Mouse (Mus musculus) midbrain, embryonic 13.5 days (tissue): Measurements from ENCODE around the gene Skil. TPM values are rescaled to one million over a fixed set of nuclear protein-coding genes. Genes with fewer than 3 reads are reported as not detected.
"Not testable (repeated sequence)": the region's sequence is repeated elsewhere in the genome, so short reads cannot be mapped to it uniquely, and the experiment has no call there.

Experiments used
- ATAC-seq: fragments of 200-750 bp; cut with Nextera tagmentation; 2 replicates; pipeline ENCODE4 v1.8.0; 2017; ENCODE audit warnings: mild to moderate bottlenecking, moderate TSS enrichment, moderate library complexity
- H3K27ac ChIP-seq: fragments of 300-500 bp; sonication (generic); 2 replicates; pipeline ENCODE4 v1.5.1; 2015; ENCODE audit warnings: inconsistent platforms, mild to moderate bottlenecking, moderate library complexity
- H3K27me3 ChIP-seq: fragments of 300-500 bp; sonication (generic); 2 replicates; pipeline ENCODE4 v1.6.1; 2015; ENCODE audit warnings: mild to moderate bottlenecking, inconsistent platforms
- H3K36me3 ChIP-seq: fragments of 300-500 bp; sonication (generic); 2 replicates; pipeline ENCODE4 v1.6.1; 2015; ENCODE audit warnings: mild to moderate bottlenecking, inconsistent platforms
- H3K4me1 ChIP-seq: fragments of 300-500 bp; sonication (generic); replicated peaks from 2 replicates; pipeline ENCODE4 v1.6.1; 2015; ENCODE audit warnings: inconsistent platforms
- H3K4me2 ChIP-seq: fragments of 300-500 bp; sonication (generic); replicated peaks from 2 replicates; pipeline ENCODE4 v1.6.1; 2015; ENCODE audit warnings: moderate library complexity, mild to moderate bottlenecking, inconsistent platforms
- H3K4me3 ChIP-seq: fragments of 300-500 bp; sonication (generic); replicated peaks from 2 replicates; pipeline ENCODE4 v1.5.1; 2015; ENCODE audit warnings: mild to moderate bottlenecking, inconsistent platforms
- H3K9ac ChIP-seq: fragments of 300-500 bp; sonication (generic); replicated peaks from 2 replicates; pipeline ENCODE4 v1.6.1; 2015; ENCODE audit warnings: mild to moderate bottlenecking, inconsistent platforms
- H3K9me3 ChIP-seq: fragments of 300-500 bp; sonication (generic); 2 replicates; pipeline ENCODE4 v1.6.1; 2016; ENCODE audit warnings: mild to moderate bottlenecking, inconsistent platforms
- whole genome bisulfite sequencing: fragments of 180-500 bp; shearing (Covaris S2); methylation state at CpG from one replicate; pipeline ENCODE4 v1.1.7; 2015; 5-methylcytosine and 5-hydroxymethylcytosine counted together
- polyA plus RNA-seq: library from polyadenylated mRNA; unstranded; fragments of >200 nt; fragmentation: Nextera tagmentation; extraction: Ambion mirVana; gene quantifications from 2 replicates; pipeline ENCODE4 v1.2.1, GENCODE M21; 2015

Skil gene
- polyA plus RNA-seq, 1 experiment from 2014 or later: 36.8 TPM

DNA sequence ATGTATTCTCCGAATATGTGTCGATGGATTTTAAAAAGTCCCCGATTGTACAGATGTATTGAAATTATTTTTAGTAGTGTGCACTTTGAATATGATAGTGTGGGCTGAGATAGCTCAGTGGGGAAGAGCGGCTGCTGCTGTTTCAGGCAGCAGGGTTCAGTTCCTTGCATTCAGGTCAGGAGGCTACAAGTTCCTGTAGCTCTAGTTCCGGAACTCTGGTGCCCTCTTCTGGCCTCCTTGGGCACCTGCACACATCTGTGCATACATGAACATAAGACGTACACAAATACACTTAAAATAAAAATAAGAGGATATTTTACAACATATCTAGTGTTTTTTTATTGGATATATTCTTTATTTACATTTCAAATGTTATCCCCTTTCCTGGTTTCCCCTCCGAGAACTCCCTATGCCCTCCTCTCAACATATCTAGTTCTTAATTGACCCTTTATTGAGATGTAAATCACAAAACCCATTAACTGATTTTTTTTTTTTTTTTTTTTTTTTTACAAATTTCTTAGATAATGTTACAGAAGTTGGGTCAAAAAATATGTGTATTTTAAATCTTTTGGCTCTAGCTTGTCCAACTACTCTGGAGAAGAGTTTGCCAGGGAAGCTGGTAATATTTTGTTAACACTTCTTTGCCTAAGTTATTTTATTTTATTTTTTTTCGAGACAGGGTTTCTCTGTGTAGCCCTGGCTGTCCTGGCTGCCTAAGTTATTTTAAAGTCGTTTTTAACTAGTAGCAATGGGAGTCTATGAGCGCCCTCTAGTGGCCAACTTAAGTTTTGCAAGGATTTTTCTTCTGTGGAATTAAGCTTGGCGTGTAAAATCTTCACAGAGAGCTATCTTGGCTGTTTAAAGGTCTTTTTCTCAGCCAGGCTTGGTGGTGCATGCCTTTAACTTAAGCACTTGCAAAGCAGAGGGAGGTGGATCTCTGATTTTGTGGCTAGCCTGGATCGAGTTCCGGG lies 43.9 kb downstream of the Skil start:
- Histone ChIP-seq H3K4me2 (no peak overlapping the region), H3K4me1 (no peaks in the 10 kb centered on the region), H3K4me3 (no peak overlapping the region), H3K36me3 (no peaks in the 10 kb centered on the region), H3K9ac (no peak overlapping the region), H3K27ac (no peak overlapping the region), H3K27me3 (no peaks in the 10 kb centered on the region), H3K9me3 (no peaks in the 10 kb centered on the region)
- ATAC-seq: no peak
- 59% methylated on average over 13 of the region's 13 CpGs for WGBS

DNA sequence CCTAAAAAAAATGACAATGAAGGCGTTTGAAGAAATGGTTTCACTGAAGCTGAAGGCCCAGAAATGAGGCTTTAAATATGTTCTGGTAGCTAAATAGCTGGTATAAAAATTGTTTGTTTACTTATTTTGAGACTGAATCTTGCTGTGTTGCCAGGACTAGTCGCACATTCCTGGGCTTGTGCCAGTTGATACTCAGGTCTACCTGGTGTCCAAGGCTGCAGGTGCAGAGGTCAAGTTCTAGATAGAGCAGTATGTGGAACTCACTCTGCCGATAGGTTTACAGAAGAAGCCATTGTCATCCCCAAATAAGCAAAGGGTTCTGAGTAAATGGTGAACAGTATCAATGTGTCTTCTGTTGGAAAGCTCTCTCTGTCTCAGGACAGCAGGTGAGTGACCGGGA lies 46.8 kb downstream of the Skil start:
- no peaks in the 10 kb centered on the region for H3K9me3 ChIP-seq

DNA sequence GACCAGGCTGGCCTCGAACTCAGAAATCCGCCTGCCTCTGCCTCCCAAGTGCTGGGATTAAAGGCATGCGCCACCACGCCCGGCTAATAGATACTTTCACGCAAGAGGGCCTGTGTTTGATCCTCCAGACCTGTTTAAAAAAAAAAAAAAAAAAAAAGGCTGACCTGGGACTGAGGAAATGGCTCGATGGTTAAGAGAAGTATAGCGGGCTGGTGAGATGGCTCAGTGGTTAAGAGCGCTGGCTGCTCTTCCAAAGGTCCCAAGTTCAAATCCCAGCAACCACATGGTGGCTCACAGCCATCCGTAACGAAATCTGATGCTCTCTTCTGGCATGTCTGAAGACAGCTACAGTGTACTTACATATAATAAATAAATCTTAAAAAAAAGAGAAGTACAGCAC lies 50.4 kb downstream of the Skil start:
- H3K9me3 ChIP-seq, H3K36me3 ChIP-seq, ATAC-seq, H3K4me3 ChIP-seq, H3K27ac ChIP-seq, H3K9ac ChIP-seq, H3K4me2 ChIP-seq: not testable (repeated sequence)
- Histone ChIP-seq H3K4me1 (peaks cover 14% of the 10 kb centered on the region), H3K27me3 (peaks cover 24% of the 10 kb centered on the region)
- WGBS: 86% methylated on average over 11 of the region's 11 CpGs

More for the DNA sequence above, 46.8 kb downstream of the Skil start:
- no peaks in the 10 kb centered on the region for H3K27me3 ChIP-seq
- no peak overlapping the region for H3K27ac ChIP-seq
- 0 out of 2 replicates have a peak, but pooled peaks cover 2% of the 10 kb centered on the region for H3K4me1 ChIP-seq
- H3K9ac ChIP-seq: no peak overlapping the region
- H3K4me3 ChIP-seq: no peak overlapping the region
- H3K36me3 ChIP-seq: no peaks in the 10 kb centered on the region
- ATAC-seq: no peak
- 91% methylated on average over 4 of the region's 4 CpGs for WGBS
- no peak overlapping the region for H3K4me2 ChIP-seq

DNA sequence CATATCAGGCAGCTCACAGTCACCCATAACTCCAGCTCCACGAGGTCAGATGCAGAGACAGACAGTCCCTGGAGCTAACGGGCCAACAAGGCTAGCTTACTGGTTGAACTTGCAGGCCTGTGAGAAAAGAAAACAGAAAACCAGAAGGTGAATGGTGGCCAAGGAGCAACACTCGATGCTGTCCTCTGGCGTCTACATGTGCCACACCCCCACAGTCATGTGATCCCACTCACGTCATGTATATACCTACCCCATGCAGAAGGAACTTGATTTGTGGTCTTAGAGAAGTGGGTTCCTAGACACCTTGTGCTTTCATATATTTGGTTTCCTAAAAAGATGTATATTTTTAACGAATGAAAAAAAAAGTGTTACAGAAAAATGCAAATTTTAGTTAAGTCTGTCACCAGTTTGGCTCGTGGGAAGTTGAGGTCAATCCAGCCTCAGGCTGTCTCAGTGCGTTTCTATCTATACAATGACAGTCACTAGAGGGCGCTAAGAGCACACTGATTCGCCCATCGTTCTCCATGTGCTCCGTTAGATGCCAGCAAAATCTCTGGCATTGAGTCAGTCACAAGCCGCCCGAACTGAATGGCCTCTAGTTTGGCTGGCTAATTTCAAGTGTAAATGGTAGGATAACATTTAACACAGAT lies 50.9 kb downstream of the Skil start:
- peak; percentile 83 for ATAC-seq
- Histone ChIP-seq H3K9me3 (no peaks in the 10 kb centered on the region), H3K36me3 (no peaks in the 10 kb centered on the region), H3K4me1 (peaks cover 14% of the 10 kb centered on the region), H3K4me2 (peak overlapping the region; percentile 23; the same call in 1 of the 2 replicates), H3K9ac (no peak overlapping the region), H3K4me3 (no peak overlapping the region), H3K27me3 (peaks cover 29% of the 10 kb centered on the region), H3K27ac (no peak overlapping the region)
- 16% methylated on average over 14 of the region's 14 CpGs for WGBS

DNA sequence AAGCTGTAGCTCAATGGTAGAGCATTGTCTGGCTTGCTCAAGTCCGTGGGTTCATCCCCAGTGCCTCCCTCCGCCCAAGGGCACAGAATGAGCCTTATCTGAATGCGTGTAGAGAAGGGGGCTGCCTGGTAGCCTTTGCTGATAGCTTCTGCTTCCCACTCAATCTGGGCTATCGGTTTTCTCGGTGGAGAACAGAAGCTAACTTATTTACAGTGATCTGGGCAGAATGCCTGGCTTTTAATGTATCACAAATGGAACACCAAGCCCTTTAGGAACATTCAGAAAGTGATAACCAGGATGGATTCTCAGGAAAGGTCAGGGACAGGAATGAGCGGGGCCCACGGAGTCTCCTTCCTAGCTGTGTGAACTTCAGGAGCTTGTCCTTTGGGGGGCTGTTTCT lies 53.7 kb downstream of the Skil start:
- no peak overlapping the region for H3K27ac ChIP-seq
- H3K4me2 ChIP-seq: no peak overlapping the region
- no peak overlapping the region for H3K9ac ChIP-seq
- H3K4me3 ChIP-seq: no peak overlapping the region
- no peaks in the 10 kb centered on the region for H3K36me3 ChIP-seq
- H3K9me3 ChIP-seq: no peaks in the 10 kb centered on the region
- WGBS: 86% methylated on average over 7 of the region's 7 CpGs
- no peak for ATAC-seq
- H3K4me1 ChIP-seq: peaks cover 14% of the 10 kb centered on the region
- peaks cover 35% of the 10 kb centered on the region for H3K27me3 ChIP-seq

DNA sequence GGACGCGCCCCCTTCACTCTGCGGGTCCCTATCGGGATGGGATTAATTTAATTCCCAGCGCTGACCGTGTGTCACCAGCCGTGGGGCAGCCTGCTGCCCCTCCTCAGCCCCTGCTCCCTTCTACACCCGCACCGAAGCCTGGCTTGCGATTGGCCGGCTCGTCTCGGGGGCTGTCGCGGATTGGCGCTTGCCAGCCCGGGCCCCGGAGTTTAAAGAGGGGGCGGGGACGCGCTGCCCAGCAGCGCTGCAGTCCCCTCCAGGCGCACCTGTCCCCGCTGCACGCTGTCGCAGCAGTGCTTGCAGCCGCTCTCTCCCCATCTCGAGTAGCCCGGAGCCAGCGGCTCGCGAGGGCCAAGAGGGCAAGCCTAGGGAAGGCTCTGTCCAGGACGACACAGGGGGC lies 54.8 kb downstream of the Skil start, which contains the start of gene Cldn11:
Gene Cldn11, plus strand, starts transcription at position 215 of the 400 bp plus-strand sequence.
- Histone ChIP-seq H3K27me3 (peaks cover 35% of the 10 kb centered on the region), H3K4me2 (peak within 1 kb of the TSS; percentile 92), H3K4me3 (peak within 1 kb of the TSS; percentile 47), H3K36me3 (no peaks in the 10 kb centered on the region), H3K27ac (no peak within 1 kb of the TSS), H3K9me3 (no peaks in the 10 kb centered on the region), H3K4me1 (peaks cover 14% of the 10 kb centered on the region), H3K9ac (peak within 1 kb of the TSS; percentile 63; the same call in 1 of the 2 replicates)
- 1% methylated on average over 26 of the region's 33 CpGs for WGBS
- peak; percentile 88 for ATAC-seq

DNA sequence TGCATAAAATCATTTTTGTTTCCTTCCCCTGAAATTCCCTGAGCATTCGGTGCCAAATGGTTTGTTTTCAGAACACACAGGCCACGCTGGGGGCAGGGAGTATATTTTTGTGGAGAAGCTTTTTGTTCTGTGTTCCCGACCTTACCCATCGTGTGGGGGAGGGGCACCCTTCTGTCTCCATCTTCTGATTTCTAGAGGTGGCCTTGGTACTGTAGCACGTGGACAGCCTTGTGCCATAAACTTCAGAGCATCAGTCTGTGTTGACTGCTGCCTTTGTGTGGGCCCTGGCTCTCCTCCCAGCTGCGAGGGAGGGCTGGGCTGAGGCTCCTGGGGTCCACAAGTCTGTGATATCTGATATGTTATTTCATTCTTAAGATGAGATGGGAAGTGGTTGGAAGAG lies 57.2 kb downstream of the Skil start:
- Histone ChIP-seq H3K4me1 (peaks cover 16% of the 10 kb centered on the region), H3K9me3 (no peaks in the 10 kb centered on the region), H3K4me3 (no peak overlapping the region), H3K9ac (no peak overlapping the region), H3K4me2 (no peak overlapping the region), H3K27ac (no peak overlapping the region), H3K36me3 (no peaks in the 10 kb centered on the region), H3K27me3 (peaks cover 35% of the 10 kb centered on the region)
- WGBS: 70% methylated on average over 6 of the region's 6 CpGs
- no peak for ATAC-seq

DNA sequence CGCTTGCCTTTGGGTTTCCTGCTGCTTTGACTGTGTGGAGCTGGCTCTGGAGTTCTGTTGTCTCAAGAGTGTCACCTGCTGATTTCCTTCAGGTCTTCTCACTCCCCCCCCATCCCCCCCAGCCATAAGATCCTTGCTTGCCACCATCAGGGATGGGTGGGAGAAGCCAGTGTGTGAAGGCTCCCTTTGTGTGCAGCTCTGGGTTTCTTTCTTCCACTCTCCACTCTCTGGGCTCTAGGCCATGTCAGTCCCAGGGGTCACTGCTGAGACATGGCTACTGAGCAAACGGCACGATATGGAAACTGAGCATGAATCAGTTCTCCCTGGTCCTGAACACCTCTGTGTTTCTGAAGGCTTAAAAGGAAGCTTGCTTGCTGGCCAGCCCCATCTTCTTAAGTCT lies 61.3 kb downstream of the Skil start:
- H3K4me2 ChIP-seq: no peak overlapping the region
- no peak overlapping the region for H3K4me3 ChIP-seq
- WGBS: 46% methylated on average over 3 of the region's 3 CpGs
- H3K4me1 ChIP-seq: peaks cover 3% of the 10 kb centered on the region; the same call in 1 of the 2 replicates
- peaks cover 3% of the 10 kb centered on the region; the same call in 1 of the 2 replicates for H3K27me3 ChIP-seq
- no peaks in the 10 kb centered on the region for H3K36me3 ChIP-seq
- peak; percentile 49; the same call in 1 of the 2 replicates for ATAC-seq
- no peak overlapping the region for H3K27ac ChIP-seq
- no peak overlapping the region for H3K9ac ChIP-seq
- no peaks in the 10 kb centered on the region for H3K9me3 ChIP-seq

DNA sequence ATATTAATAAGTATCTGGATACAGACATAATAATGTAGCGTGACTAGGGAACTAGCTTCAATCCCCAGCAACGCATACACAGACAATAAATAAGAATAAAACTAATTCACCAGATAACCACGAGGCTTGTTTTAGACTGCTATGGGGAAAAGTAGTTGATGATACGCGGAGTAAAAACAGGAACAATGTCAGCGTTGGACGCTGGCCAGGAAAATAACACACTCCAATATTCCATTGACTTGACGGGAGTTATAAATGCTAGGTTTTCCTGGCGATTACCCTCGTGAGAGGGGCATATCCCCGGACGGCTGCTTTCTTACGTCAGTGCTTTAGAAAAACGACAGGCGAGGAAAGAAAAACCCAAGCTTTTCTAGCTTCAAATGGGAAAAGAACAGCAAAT lies 62.9 kb downstream of the Skil start:
- WGBS: 89% methylated on average over 15 of the region's 15 CpGs
- H3K4me1 ChIP-seq: peaks cover 3% of the 10 kb centered on the region; the same call in 1 of the 2 replicates
- no peak overlapping the region for H3K9ac ChIP-seq
- H3K27ac ChIP-seq: no peak overlapping the region
- H3K36me3 ChIP-seq: no peaks in the 10 kb centered on the region
- H3K9me3 ChIP-seq: no peaks in the 10 kb centered on the region
- no peaks in the 10 kb centered on the region for H3K27me3 ChIP-seq
- H3K4me2 ChIP-seq: no peak overlapping the region
- ATAC-seq: no peak
- H3K4me3 ChIP-seq: no peak overlapping the region

DNA sequence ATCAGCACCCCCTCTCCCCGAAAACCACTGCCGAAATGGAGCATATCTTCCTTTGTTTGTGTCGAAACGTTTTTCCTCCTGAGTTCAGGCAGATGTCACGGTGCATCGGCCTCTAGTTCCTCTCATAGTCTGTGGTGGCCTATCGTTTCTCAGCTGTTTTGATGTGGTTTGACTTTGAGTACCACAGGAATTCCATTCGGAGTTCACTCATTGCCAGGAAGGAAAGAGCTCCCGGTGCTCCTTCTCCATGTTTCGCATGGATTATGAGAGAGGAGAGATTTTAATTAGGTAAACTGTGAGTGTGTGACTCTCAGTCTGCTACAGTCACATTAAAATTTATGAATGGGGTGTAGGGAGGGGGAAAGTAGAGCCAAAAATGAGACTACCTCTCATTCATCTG lies 65.2 kb downstream of the Skil start:
- Histone ChIP-seq H3K4me2 (no peak overlapping the region), H3K36me3 (no peaks in the 10 kb centered on the region), H3K9ac (no peak overlapping the region), H3K4me3 (no peak overlapping the region), H3K9me3 (no peaks in the 10 kb centered on the region), H3K27ac (no peak overlapping the region), H3K27me3 (no peaks in the 10 kb centered on the region), H3K4me1 (peaks cover 3% of the 10 kb centered on the region; the same call in 1 of the 2 replicates)
- ATAC-seq: no peak
- WGBS: 77% methylated on average over 10 of the region's 10 CpGs

DNA sequence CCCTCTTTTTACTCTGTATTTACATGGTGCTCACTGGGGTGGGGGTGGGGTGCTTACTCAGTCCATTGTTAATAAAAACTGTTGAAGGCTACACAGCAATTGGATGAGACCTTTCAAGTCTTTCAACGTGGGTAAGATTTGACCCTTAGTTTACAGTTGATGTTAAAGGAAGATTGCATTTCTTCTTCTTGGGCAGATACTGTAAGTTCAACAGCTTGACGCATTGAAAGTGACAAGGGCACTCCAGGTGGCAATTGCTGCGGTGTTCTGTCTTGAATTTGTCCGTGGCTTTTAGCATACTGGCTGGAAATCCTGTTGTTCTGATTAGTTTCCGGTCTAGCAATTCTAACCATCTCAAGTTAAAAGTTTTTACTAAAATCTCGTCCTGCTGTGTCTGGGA lies 66.5 kb downstream of the Skil start:
- Histone ChIP-seq H3K27ac (no peak overlapping the region), H3K4me2 (no peak overlapping the region), H3K9ac (no peak overlapping the region), H3K4me3 (no peak overlapping the region), H3K27me3 (no peaks in the 10 kb centered on the region), H3K36me3 (no peaks in the 10 kb centered on the region), H3K9me3 (no peaks in the 10 kb centered on the region), H3K4me1 (peaks cover 9% of the 10 kb centered on the region)
- WGBS: 32% methylated on average over 6 of the region's 6 CpGs
- no peak for ATAC-seq

DNA sequence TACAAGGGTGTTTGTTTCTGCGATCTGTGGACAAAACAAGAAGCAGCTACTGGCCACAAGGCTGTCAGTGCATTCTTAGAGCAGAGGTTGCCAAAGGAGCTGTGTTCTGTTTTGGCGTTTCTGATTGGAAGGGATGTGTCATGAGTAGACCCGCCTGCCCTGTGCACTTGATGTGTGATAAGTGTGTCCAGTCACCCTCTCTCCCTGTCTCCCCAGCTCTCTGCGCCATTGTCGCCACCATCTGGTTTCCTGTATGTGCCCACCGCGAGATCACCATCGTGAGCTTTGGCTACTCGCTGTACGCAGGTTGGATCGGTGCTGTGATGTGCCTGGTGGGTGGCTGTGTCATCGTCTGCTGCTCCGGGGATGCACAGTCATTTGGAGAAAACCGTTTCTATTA lies 68.0 kb downstream of the Skil start:
- Histone ChIP-seq H3K9ac (no peak overlapping the region), H3K27me3 (no peaks in the 10 kb centered on the region), H3K4me1 (peaks cover 15% of the 10 kb centered on the region), H3K4me3 (no peak overlapping the region), H3K36me3 (no peaks in the 10 kb centered on the region), H3K27ac (no peak overlapping the region), H3K4me2 (no peak overlapping the region), H3K9me3 (no peaks in the 10 kb centered on the region)
- 95% methylated on average over 14 of the region's 14 CpGs for WGBS
- ATAC-seq: no peak
